Mouse (Mus musculus): ENCODE measurements around the gene Yipf1. TPM values are rescaled to one million over a fixed set of nuclear protein-coding genes. Genes with fewer than 3 reads are reported as not detected.

Yipf1 gene
- polyA plus RNA-seq, 1 experiment from 2014 or later = 52.4 TPM

GRCm38 (mm10) chr4:107367567-107368314 lies 53.6 kb downstream of the Yipf1 start, which contains the start of gene Ndc1:
Ndc1 (plus strand) TSS chr4:107367784.
- H3K27ac ChIP-seq (replicated peaks; ENCODE audit: low read depth, low read length) = peak within 1 kb of the TSS; percentile 91
- H3K9ac ChIP-seq (ENCODE audit: low read depth, low read length) = peak within 1 kb of the TSS; percentile 83
- peak within 1 kb of the TSS; percentile 83 for H3K4me3 ChIP-seq (ENCODE audit: low read depth, low read length)
- peak within 1 kb of the TSS; percentile 75 for H3K4me2 ChIP-seq (ENCODE audit: low read depth, low read length)
- WGBS = under 1% methylated on average over 47 of the region's 51 CpGs
- peak; percentile 96 for DNase-seq (ENCODE audit: low spot score)
- H3K36me3 ChIP-seq (ENCODE audit: control insufficient read depth, insufficient read depth, low read length) = peaks cover 20% of the 10 kb centered on the region
- no peaks in the 10 kb centered on the region for H3K9me3 ChIP-seq (ENCODE audit: control insufficient read depth, low read length)
- H3K27me3 ChIP-seq (replicated peaks; ENCODE audit: control insufficient read depth, insufficient read depth, low read length) = no peaks in the 10 kb centered on the region
- H3K4me1 ChIP-seq (ENCODE audit: control insufficient read depth, insufficient read depth, low read length) = peaks cover 5% of the 10 kb centered on the region; the same call in 1 of the 2 replicates
- peak; percentile 98 for ATAC-seq (ENCODE audit: low read depth)

GRCm38 (mm10) chr4:107372304-107372703 lies 58.1 kb downstream of the Yipf1 start:
- Histone ChIP-seq H3K27me3 (replicated peaks; ENCODE audit: control insufficient read depth, insufficient read depth, low read length) (no peaks in the 10 kb centered on the region), H3K4me1 (ENCODE audit: control insufficient read depth, insufficient read depth, low read length) (peaks cover 5% of the 10 kb centered on the region; the same call in 1 of the 2 replicates), H3K9ac (ENCODE audit: low read depth, low read length) (no peak overlapping the region), H3K27ac (replicated peaks; ENCODE audit: low read depth, low read length) (no peak overlapping the region), H3K9me3 (ENCODE audit: control insufficient read depth, low read length) (no peaks in the 10 kb centered on the region), H3K36me3 (ENCODE audit: control insufficient read depth, insufficient read depth, low read length) (peaks cover 61% of the 10 kb centered on the region), H3K4me3 (ENCODE audit: low read depth, low read length) (no peak overlapping the region), H3K4me2 (ENCODE audit: low read depth, low read length) (no peak overlapping the region)
- WGBS = 64% methylated on average over 2 of the region's 2 CpGs
- DNase-seq (ENCODE audit: low spot score) = no peak
- no peak for ATAC-seq (ENCODE audit: low read depth)

- ATAC-seq (ENCODE audit: low read depth) = no peak
- no peaks in the 10 kb centered on the region for H3K4me1 ChIP-seq (ENCODE audit: control insufficient read depth, insufficient read depth, low read length)
- no peaks in the 10 kb centered on the region for H3K9me3 ChIP-seq (ENCODE audit: control insufficient read depth, low read length)
- no peak overlapping the region for H3K4me2 ChIP-seq (ENCODE audit: low read depth, low read length)
- H3K27me3 ChIP-seq (replicated peaks; ENCODE audit: control insufficient read depth, insufficient read depth, low read length) = no peaks in the 10 kb centered on the region
- H3K9ac ChIP-seq (ENCODE audit: low read depth, low read length) = no peak overlapping the region
- no peak overlapping the region for H3K27ac ChIP-seq (replicated peaks; ENCODE audit: low read depth, low read length)
- H3K4me3 ChIP-seq (ENCODE audit: low read depth, low read length) = no peak overlapping the region
- DNase-seq (ENCODE audit: low spot score) = no peak
- peaks cover 76% of the 10 kb centered on the region for H3K36me3 ChIP-seq (ENCODE audit: control insufficient read depth, insufficient read depth, low read length)
- WGBS = 74% methylated on average over 4 of the region's 4 CpGs
These were observed 60.5 kb downstream of the Yipf1 start for GRCm38 (mm10) chr4:107374677-107375076.

GRCm38 (mm10) chr4:107378954-107379353 lies 64.8 kb downstream of the Yipf1 start:
- WGBS = 81% methylated on average over 6 of the region's 6 CpGs

GRCm38 (mm10) chr4:107380871-107381270 lies 66.7 kb downstream of the Yipf1 start:
- H3K27me3 ChIP-seq (replicated peaks; ENCODE audit: control insufficient read depth, insufficient read depth, low read length) = no peaks in the 10 kb centered on the region
- no peak overlapping the region for H3K4me2 ChIP-seq (ENCODE audit: low read depth, low read length)
- WGBS = 85% methylated on average over 7 of the region's 7 CpGs
- H3K4me1 ChIP-seq (ENCODE audit: control insufficient read depth, insufficient read depth, low read length) = no peaks in the 10 kb centered on the region
- H3K9ac ChIP-seq (ENCODE audit: low read depth, low read length) = no peak overlapping the region
- no peak overlapping the region for H3K4me3 ChIP-seq (ENCODE audit: low read depth, low read length)
- peaks cover 80% of the 10 kb centered on the region for H3K36me3 ChIP-seq (ENCODE audit: control insufficient read depth, insufficient read depth, low read length)
- no peak overlapping the region for H3K27ac ChIP-seq (replicated peaks; ENCODE audit: low read depth, low read length)
- H3K9me3 ChIP-seq (ENCODE audit: control insufficient read depth, low read length) = no peaks in the 10 kb centered on the region
- no peak for DNase-seq (ENCODE audit: low spot score)
- ATAC-seq (ENCODE audit: low read depth) = no peak

More at GRCm38 (mm10) chr4:107378954-107379353, 64.8 kb downstream of the Yipf1 start:
- Histone ChIP-seq H3K4me3 (ENCODE audit: low read depth, low read length) (no peak overlapping the region), H3K36me3 (ENCODE audit: control insufficient read depth, insufficient read depth, low read length) (peaks cover 82% of the 10 kb centered on the region), H3K9me3 (ENCODE audit: control insufficient read depth, low read length) (no peaks in the 10 kb centered on the region), H3K9ac (ENCODE audit: low read depth, low read length) (no peak overlapping the region), H3K27ac (replicated peaks; ENCODE audit: low read depth, low read length) (no peak overlapping the region), H3K27me3 (replicated peaks; ENCODE audit: control insufficient read depth, insufficient read depth, low read length) (no peaks in the 10 kb centered on the region), H3K4me2 (ENCODE audit: low read depth, low read length) (no peak overlapping the region), H3K4me1 (ENCODE audit: control insufficient read depth, insufficient read depth, low read length) (no peaks in the 10 kb centered on the region)
- no peak for DNase-seq (ENCODE audit: low spot score)
- no peak for ATAC-seq (ENCODE audit: low read depth)

GRCm38 (mm10) chr4:107387038-107387437 lies 72.9 kb downstream of the Yipf1 start:
- Histone ChIP-seq H3K27me3 (replicated peaks; ENCODE audit: control insufficient read depth, insufficient read depth, low read length) (no peaks in the 10 kb centered on the region), H3K27ac (replicated peaks; ENCODE audit: low read depth, low read length) (no peak overlapping the region), H3K9ac (ENCODE audit: low read depth, low read length) (no peak overlapping the region), H3K4me2 (ENCODE audit: low read depth, low read length) (no peak overlapping the region), H3K36me3 (ENCODE audit: control insufficient read depth, insufficient read depth, low read length) (peaks cover 84% of the 10 kb centered on the region), H3K4me1 (ENCODE audit: control insufficient read depth, insufficient read depth, low read length) (no peaks in the 10 kb centered on the region), H3K9me3 (ENCODE audit: control insufficient read depth, low read length) (no peaks in the 10 kb centered on the region), H3K4me3 (ENCODE audit: low read depth, low read length) (no peak overlapping the region)
- 89% methylated on average over 4 of the region's 4 CpGs for WGBS
- DNase-seq (ENCODE audit: low spot score) (no peak), ATAC-seq (ENCODE audit: low read depth) (no peak)

GRCm38 (mm10) chr4:107387465-107387864 lies 73.3 kb downstream of the Yipf1 start:
- H3K9me3 ChIP-seq (ENCODE audit: control insufficient read depth, low read length) = no peaks in the 10 kb centered on the region
- H3K4me2 ChIP-seq (ENCODE audit: low read depth, low read length) = no peak overlapping the region
- H3K27ac ChIP-seq (replicated peaks; ENCODE audit: low read depth, low read length) = no peak overlapping the region
- no peaks in the 10 kb centered on the region for H3K4me1 ChIP-seq (ENCODE audit: control insufficient read depth, insufficient read depth, low read length)
- no peak overlapping the region for H3K4me3 ChIP-seq (ENCODE audit: low read depth, low read length)
- WGBS = 91% methylated on average over 8 of the region's 8 CpGs
- ATAC-seq (ENCODE audit: low read depth) = no peak
- no peak for DNase-seq (ENCODE audit: low spot score)
- H3K9ac ChIP-seq (ENCODE audit: low read depth, low read length) = no peak overlapping the region
- no peaks in the 10 kb centered on the region for H3K27me3 ChIP-seq (replicated peaks; ENCODE audit: control insufficient read depth, insufficient read depth, low read length)
- peaks cover 80% of the 10 kb centered on the region for H3K36me3 ChIP-seq (ENCODE audit: control insufficient read depth, insufficient read depth, low read length)

GRCm38 (mm10) chr4:107388291-107388690 lies 74.1 kb downstream of the Yipf1 start:
- H3K36me3 ChIP-seq (ENCODE audit: control insufficient read depth, insufficient read depth, low read length) = peaks cover 75% of the 10 kb centered on the region
- 97% methylated on average over 2 of the region's 2 CpGs for WGBS

GRCm38 (mm10) chr4:107389345-107389744 lies 75.2 kb downstream of the Yipf1 start:
- ATAC-seq (ENCODE audit: low read depth) = no peak
- Histone ChIP-seq H3K27ac (replicated peaks; ENCODE audit: low read depth, low read length) (no peak overlapping the region), H3K4me2 (ENCODE audit: low read depth, low read length) (no peak overlapping the region), H3K9me3 (ENCODE audit: control insufficient read depth, low read length) (no peaks in the 10 kb centered on the region), H3K27me3 (replicated peaks; ENCODE audit: control insufficient read depth, insufficient read depth, low read length) (no peaks in the 10 kb centered on the region), H3K9ac (ENCODE audit: low read depth, low read length) (no peak overlapping the region), H3K36me3 (ENCODE audit: control insufficient read depth, insufficient read depth, low read length) (peaks cover 75% of the 10 kb centered on the region), H3K4me3 (ENCODE audit: low read depth, low read length) (no peak overlapping the region), H3K4me1 (ENCODE audit: control insufficient read depth, insufficient read depth, low read length) (no peaks in the 10 kb centered on the region)
- no peak for DNase-seq (ENCODE audit: low spot score)
- 94% methylated on average over 3 of the region's 3 CpGs for WGBS

More at GRCm38 (mm10) chr4:107388291-107388690, 74.1 kb downstream of the Yipf1 start:
- H3K27me3 ChIP-seq (replicated peaks; ENCODE audit: control insufficient read depth, insufficient read depth, low read length) = no peaks in the 10 kb centered on the region
- DNase-seq (ENCODE audit: low spot score) = no peak
- H3K9ac ChIP-seq (ENCODE audit: low read depth, low read length) = no peak overlapping the region
- no peaks in the 10 kb centered on the region for H3K4me1 ChIP-seq (ENCODE audit: control insufficient read depth, insufficient read depth, low read length)
- ATAC-seq (ENCODE audit: low read depth) = no peak
- H3K4me2 ChIP-seq (ENCODE audit: low read depth, low read length) = no peak overlapping the region
- H3K4me3 ChIP-seq (ENCODE audit: low read depth, low read length) = no peak overlapping the region
- no peaks in the 10 kb centered on the region for H3K9me3 ChIP-seq (ENCODE audit: control insufficient read depth, low read length)
- no peak overlapping the region for H3K27ac ChIP-seq (replicated peaks; ENCODE audit: low read depth, low read length)
